Mouse (Mus musculus) neural tube, embryonic 11.5 days (tissue): ENCODE results near the gene Dbp. TPM values are rescaled to one million over a fixed set of nuclear protein-coding genes. Genes with fewer than 3 reads are reported as not detected.

Experiments
- ATAC-seq: fragments of 200-750 bp; cut with Nextera tagmentation; 2 replicates; pipeline ENCODE4 v1.8.0; 2017; ENCODE audit warnings: moderate number of reproducible peaks, mild to moderate bottlenecking, moderate TSS enrichment, moderate library complexity; ENCODE audit not compliant: insufficient read depth, low FRiP score, low TSS enrichment
- DNase-seq: peaks from one replicate; pipeline ENCODE4 v3.0.0-alpha.2; 2015; ENCODE audit warnings: low spot score
- H3K27ac ChIP-seq: fragments of 300-500 bp; sonication (generic); 2 replicates; pipeline ENCODE4 v1.5.1; 2014; ENCODE audit warnings: low read depth, mild to moderate bottlenecking, low read length
- H3K27me3 ChIP-seq: fragments of 300-500 bp; sonication (generic); 2 replicates; pipeline ENCODE4 v1.6.1; 2014; ENCODE audit warnings: mild to moderate bottlenecking, low read length, mixed read lengths; ENCODE audit not compliant: control insufficient read depth, insufficient read depth
- H3K36me3 ChIP-seq: fragments of 300-500 bp; sonication (generic); 2 replicates; pipeline ENCODE4 v1.6.1; 2014; ENCODE audit warnings: mild to moderate bottlenecking, low read length, moderate library complexity, mixed read lengths; ENCODE audit not compliant: control insufficient read depth, insufficient read depth
- H3K4me1 ChIP-seq: fragments of 300-500 bp; sonication (generic); 2 replicates; pipeline ENCODE4 v1.6.1; 2014; ENCODE audit warnings: low read length, mixed read lengths; ENCODE audit not compliant: control insufficient read depth, insufficient read depth
- H3K4me2 ChIP-seq: fragments of 300-500 bp; sonication (generic); 2 replicates; pipeline ENCODE4 v1.6.1; 2014; ENCODE audit warnings: low read depth, mild to moderate bottlenecking, moderate library complexity
- H3K4me3 ChIP-seq: fragments of 300-500 bp; sonication (generic); 2 replicates; pipeline ENCODE4 v1.5.1; 2014; ENCODE audit warnings: low read depth, low read length
- H3K9ac ChIP-seq: fragments of 300-500 bp; sonication (generic); 2 replicates; pipeline ENCODE4 v1.6.1; 2014; ENCODE audit warnings: mild to moderate bottlenecking, low read length
- H3K9me3 ChIP-seq: fragments of 300-500 bp; sonication (generic); 2 replicates; pipeline ENCODE4 v1.6.1; 2016; ENCODE audit warnings: low read length; ENCODE audit not compliant: control insufficient read depth
- WGBS: fragments of 180-500 bp; shearing (Covaris S2); extraction: QIAGEN DNeasy Blood & Tissue Kit; methylation state at CpG from one replicate; pipeline ENCODE4 v1.1.7; 2014; 5-methylcytosine and 5-hydroxymethylcytosine counted together
- polyA plus RNA-seq: library from polyadenylated mRNA; unstranded; fragments of >200 nt; fragmentation: Nextera tagmentation; extraction: Ambion mirVana; gene quantifications from 2 replicates; pipeline ENCODE4 v1.2.1, GENCODE M21; 2014

Dbp gene
- polyA plus RNA-seq, 1 experiment from 2014 or later = 3.7 TPM

DNA sequence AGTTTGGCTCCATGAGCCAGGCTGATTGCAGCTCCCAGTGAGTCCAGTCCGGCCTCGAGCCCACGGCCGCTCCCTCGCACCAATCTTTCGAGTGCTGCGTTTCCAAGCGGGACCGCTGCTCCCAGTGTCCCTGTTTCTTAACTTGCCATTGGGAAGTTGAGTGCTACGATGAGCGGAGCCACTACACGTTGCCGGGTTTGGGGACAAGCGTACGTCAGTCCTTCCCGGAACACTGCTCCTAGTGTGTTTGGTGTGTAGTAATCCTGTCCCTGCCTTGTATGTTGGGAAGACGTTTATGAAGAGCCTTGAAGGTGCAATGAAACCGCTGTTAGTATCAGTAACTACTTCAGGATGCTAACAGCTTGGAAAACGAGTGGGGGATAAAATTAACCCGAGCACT is 13.4 kb downstream of the Dbp start:
- H3K9me3 ChIP-seq = no peaks in the 10 kb centered on the region
- ATAC-seq (no peak), DNase-seq (no peak)
- no peaks in the 10 kb centered on the region for H3K27me3 ChIP-seq
- under 1% methylated on average over 20 of the region's 20 CpGs for WGBS
- peaks cover 33% of the 10 kb centered on the region for H3K4me1 ChIP-seq
- H3K4me3 ChIP-seq = peak overlapping the region; percentile 97
- H3K36me3 ChIP-seq = peaks cover 20% of the 10 kb centered on the region
- H3K9ac ChIP-seq = peak overlapping the region; percentile 98
- H3K4me2 ChIP-seq = peak overlapping the region; percentile 93
- H3K27ac ChIP-seq = peak overlapping the region; percentile 88

DNA sequence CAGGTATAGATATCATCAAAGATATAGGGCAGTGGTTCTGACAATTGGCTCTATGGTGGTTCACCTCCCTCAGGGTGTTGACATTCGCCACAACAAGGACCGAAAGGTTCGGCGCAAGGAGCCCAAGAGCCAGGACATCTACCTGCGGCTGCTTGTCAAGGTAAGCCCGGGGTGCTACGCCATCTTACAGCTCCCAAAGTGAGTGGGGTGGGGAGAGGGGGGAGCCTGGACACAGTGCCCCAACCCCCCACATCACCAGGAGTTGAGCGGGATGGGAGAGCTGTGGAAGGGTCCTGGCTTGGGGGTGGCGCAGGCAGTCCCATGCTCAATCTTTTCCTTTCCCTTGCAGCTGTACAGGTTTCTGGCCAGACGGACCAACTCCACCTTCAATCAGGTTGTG is 14.3 kb downstream of the Dbp start:
- Histone ChIP-seq H3K36me3 (peaks cover 23% of the 10 kb centered on the region), H3K4me1 (peaks cover 31% of the 10 kb centered on the region), H3K4me2 (peak overlapping the region; percentile 93), H3K9me3 (no peaks in the 10 kb centered on the region), H3K9ac (peak overlapping the region; percentile 98), H3K27ac (no peak overlapping the region), H3K27me3 (no peaks in the 10 kb centered on the region), H3K4me3 (peak overlapping the region; percentile 97)
- no peak for ATAC-seq
- WGBS = 86% methylated on average over 10 of the region's 10 CpGs
- no peak for DNase-seq

DNA sequence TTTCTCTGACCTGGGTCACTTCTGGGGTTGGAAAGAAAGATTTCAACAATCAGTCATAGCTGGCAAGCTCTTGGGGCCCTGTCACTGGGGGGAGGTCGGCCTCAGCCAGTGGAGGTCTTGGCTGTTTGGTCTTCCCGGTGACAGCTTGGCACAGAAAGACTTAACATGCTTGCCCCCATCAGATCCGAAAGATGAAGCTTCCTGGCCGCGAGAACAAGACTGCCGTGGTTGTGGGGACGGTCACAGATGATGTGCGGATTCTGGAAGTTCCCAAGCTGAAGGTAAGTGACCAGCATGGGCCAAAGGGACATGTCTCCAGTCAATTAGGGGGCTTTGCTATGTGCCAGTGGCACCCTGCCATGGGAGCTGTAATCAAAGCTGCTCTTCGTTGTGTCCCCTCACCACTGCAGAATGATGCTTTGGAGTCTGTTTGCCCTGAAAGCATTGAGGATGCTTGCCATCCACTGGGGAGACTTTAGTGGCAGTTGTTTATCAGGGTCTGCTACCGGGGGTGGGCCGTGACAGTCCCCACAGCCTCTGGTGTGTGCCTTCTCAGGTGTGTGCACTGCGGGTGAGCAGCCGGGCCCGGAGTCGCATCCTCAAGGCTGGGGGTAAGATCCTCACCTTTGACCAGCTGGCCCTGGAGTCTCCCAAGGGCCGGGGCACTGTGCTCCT is 15.0 kb downstream of the Dbp start:
- Histone ChIP-seq H3K9ac (no peak overlapping the region), H3K9me3 (no peaks in the 10 kb centered on the region), H3K4me2 (no peak overlapping the region), H3K4me1 (peaks cover 25% of the 10 kb centered on the region), H3K36me3 (peaks cover 28% of the 10 kb centered on the region), H3K27me3 (no peaks in the 10 kb centered on the region), H3K27ac (no peak overlapping the region; the same call in 1 of the 2 replicates), H3K4me3 (no peak overlapping the region)
- no peak for DNase-seq
- ATAC-seq = no peak
- WGBS = 92% methylated on average over 15 of the region's 16 CpGs

DNA sequence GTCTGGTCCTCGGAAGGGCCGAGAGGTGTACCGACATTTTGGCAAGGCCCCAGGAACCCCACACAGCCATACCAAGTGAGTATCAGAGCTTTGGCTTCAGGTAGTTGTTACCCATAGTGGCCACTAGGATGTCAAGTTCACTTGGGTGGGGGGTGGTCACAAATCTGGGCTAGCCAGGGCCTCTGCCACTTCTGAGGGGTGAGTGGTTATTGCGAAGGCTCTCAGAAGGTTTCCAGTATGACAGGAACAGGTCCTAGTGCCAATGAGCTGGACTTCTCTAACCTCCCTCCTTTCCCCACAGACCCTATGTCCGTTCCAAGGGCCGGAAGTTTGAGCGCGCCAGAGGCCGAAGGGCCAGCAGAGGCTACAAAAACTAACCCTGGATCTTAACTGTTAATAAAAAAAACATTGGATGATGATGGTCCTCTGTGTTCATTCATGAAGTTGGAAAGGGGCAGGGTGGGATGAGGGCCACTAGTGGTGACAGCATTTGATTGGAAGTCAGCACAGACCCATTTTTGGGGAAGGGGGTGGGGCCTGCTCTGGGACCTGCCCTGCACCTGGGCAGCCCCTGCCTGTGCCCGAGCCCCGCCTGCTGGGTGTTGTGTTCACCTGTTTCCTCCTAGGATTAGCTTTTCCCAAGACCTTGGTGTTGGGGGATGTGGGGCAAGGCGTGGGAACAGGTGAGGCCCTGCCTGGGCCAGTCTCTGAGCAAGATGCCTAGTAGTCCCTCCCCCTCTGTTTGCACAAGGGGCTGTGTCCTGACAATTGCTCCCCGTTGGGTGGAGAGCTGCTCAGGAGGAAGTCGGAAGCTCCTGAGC is 15.7 kb downstream of the Dbp start, which contains the start of gene Fam83e:
Gene Fam83e (plus strand): TSS at position 800 of the 821 bp plus-strand sequence.
- no peak within 1 kb of the TSS for H3K9ac ChIP-seq
- no peak for ATAC-seq
- no peak within 1 kb of the TSS for H3K27ac ChIP-seq
- H3K36me3 ChIP-seq = peaks cover 31% of the 10 kb centered on the region
- no peak within 1 kb of the TSS for H3K4me2 ChIP-seq
- peaks cover 22% of the 10 kb centered on the region for H3K4me1 ChIP-seq
- H3K4me3 ChIP-seq = no peak within 1 kb of the TSS
- no peaks in the 10 kb centered on the region for H3K9me3 ChIP-seq
- WGBS = 85% methylated on average over 14 of the region's 14 CpGs
- no peaks in the 10 kb centered on the region for H3K27me3 ChIP-seq
- DNase-seq = no peak

DNA sequence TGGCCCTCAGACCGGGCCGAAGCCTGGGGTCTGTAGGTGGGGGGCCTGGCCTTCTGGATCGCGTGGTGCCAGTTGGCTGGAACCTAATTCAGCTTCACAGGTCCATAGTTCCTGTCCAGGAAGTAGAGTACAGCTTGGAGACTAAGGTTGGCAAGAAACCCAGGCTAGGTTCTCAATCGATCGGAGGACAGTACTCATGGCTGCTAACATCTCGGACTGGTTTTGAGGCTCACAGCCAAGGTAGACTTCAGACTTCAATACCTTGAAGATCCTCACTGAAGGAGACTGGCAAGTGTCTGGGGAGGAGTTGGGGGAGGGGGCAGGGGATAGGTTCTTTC is 16.3 kb downstream of the Dbp start:
- WGBS = 79% methylated on average over 7 of the region's 7 CpGs
- ATAC-seq = no peak
- peaks cover 17% of the 10 kb centered on the region for H3K4me1 ChIP-seq
- H3K27me3 ChIP-seq = no peaks in the 10 kb centered on the region
- DNase-seq = no peak
- H3K36me3 ChIP-seq = peaks cover 31% of the 10 kb centered on the region
- H3K27ac ChIP-seq = no peak overlapping the region
- no peaks in the 10 kb centered on the region for H3K9me3 ChIP-seq
- H3K9ac ChIP-seq = no peak overlapping the region
- H3K4me3 ChIP-seq = no peak overlapping the region
- no peak overlapping the region for H3K4me2 ChIP-seq

DNA sequence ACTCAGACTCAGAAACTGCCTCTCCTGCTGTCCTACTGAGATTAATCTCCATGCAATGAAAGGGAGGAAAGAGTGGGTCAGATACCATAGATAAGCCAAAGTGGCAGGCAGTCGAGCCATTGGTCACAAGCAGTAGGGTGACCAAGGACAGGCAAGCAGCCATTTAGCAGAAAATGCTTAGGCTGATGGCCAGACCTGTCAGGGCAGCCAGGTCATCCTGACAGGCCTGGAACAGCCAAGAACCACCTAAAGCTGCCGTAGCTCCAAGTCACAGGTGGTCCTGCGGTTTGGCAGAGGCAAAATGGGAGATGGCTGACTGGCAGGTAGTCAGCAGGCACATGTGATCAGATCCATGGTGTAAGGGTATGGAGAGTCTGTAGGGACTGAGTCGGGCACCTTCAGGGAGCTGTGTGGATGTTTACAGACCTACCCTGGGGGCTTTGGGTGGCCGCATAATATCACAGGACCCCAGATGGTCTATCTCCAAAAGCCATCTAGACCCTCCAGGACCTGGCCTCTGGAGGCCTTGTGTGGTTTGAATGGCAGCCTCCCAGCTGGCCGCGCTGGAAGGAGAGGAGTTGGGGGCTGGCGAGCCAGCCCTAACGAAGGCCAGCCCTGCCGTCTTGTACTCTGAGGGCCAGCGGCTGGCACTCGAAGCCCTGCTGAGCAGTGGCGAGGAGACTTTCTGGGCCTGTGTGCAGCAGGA is 16.9 kb downstream of the Dbp start:
- no peak for ATAC-seq
- Histone ChIP-seq H3K4me2 (no peak overlapping the region), H3K9ac (no peak overlapping the region), H3K9me3 (no peaks in the 10 kb centered on the region), H3K4me1 (peaks cover 11% of the 10 kb centered on the region), H3K27me3 (no peaks in the 10 kb centered on the region), H3K27ac (no peak overlapping the region), H3K4me3 (0 out of 2 replicates have a peak overlapping the region, but pooled peaks have one; percentile 2), H3K36me3 (peaks cover 34% of the 10 kb centered on the region)
- WGBS = 73% methylated on average over 13 of the region's 13 CpGs
- DNase-seq = no peak

DNA sequence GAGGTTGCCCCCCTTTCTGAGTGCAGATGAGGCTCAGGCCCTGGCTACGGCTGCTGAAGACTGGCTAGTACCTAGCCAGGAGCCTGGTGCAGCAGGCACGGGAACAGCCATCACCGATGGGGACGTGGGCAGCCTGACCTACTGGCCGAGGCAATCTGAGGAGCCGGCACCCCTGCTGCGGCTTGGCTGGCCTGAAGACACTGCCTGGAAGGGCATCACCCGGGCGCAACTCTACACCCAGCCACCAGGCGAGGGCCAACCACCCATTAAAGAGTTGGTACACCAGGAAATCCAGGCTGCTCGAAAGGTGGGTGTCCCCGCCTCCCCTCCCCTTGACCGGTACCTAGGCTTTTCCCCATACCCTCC is 17.4 kb downstream of the Dbp start:
- Histone ChIP-seq H3K4me3 (0 out of 2 replicates have a peak overlapping the region, but pooled peaks have one; percentile 2), H3K27me3 (no peaks in the 10 kb centered on the region), H3K4me1 (peaks cover 8% of the 10 kb centered on the region), H3K9me3 (no peaks in the 10 kb centered on the region), H3K9ac (no peak overlapping the region), H3K27ac (no peak overlapping the region), H3K36me3 (peaks cover 34% of the 10 kb centered on the region), H3K4me2 (no peak overlapping the region)
- 79% methylated on average over 13 of the region's 13 CpGs for WGBS
- DNase-seq (no peak), ATAC-seq (no peak)

DNA sequence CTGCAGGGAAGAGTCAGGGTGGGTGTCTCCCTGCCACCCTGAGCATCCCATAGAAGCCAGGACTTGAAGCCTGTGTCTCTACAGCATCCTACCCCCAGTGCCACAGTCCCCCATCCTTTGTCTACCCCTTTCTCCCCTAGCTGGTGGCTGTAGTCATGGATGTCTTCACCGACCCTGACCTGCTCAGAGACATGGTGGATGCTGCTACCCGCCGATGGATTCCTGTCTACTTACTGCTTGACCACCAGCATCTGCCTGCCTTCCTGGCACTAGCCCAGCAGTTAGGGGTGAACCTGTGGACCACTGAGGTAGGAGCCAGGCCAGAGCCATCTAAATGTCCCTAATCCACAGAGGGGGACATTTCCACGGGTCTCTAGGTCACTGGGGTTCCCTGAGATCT is 18.4 kb downstream of the Dbp start:
- peaks cover 8% of the 10 kb centered on the region for H3K4me1 ChIP-seq

More for the DNA sequence above, 18.4 kb downstream of the Dbp start:
- no peak overlapping the region for H3K4me2 ChIP-seq
- no peaks in the 10 kb centered on the region for H3K27me3 ChIP-seq
- DNase-seq = no peak
- no peak overlapping the region for H3K4me3 ChIP-seq
- ATAC-seq = no peak
- H3K27ac ChIP-seq = no peak overlapping the region
- no peaks in the 10 kb centered on the region for H3K9me3 ChIP-seq
- 94% methylated on average over 4 of the region's 4 CpGs for WGBS
- no peak overlapping the region for H3K9ac ChIP-seq
- H3K36me3 ChIP-seq = peaks cover 34% of the 10 kb centered on the region
